Mouse (Mus musculus) embryonic fibroblast, embryonic 13.5 days (primary cell): ENCODE results near the gene Hand2. TPM values are rescaled to one million over a fixed set of nuclear protein-coding genes. Genes with fewer than 3 reads are reported as not detected.

ENCODE experiments used
- H3K27ac ChIP-seq: 2 replicates; pipeline ENCODE4 v1.5.1; 2012; ENCODE audit warnings: low read length, control low read depth, inconsistent platforms; ENCODE audit not compliant: insufficient read depth
- H3K4me1 ChIP-seq: 2 replicates; pipeline ENCODE4 v1.6.1; 2011; ENCODE audit warnings: low read length; ENCODE audit not compliant: control insufficient read depth, insufficient read depth
- H3K4me3 ChIP-seq: 2 replicates; pipeline ENCODE4 v1.5.1; 2011; ENCODE audit warnings: mild to moderate bottlenecking, control low read depth, low read length; ENCODE audit not compliant: insufficient read depth
- CTCF ChIP-seq: IDR thresholded peaks from 2 replicates; pipeline ENCODE4 v1.5.1; 2011; ENCODE audit warnings: mild to moderate bottlenecking, control low read depth, low read length, moderate library complexity, borderline replicate concordance; ENCODE audit not compliant: insufficient read depth
- POLR2A ChIP-seq: IDR thresholded peaks from 2 replicates; pipeline ENCODE4 v1.6.1; 2011; ENCODE audit warnings: low read depth, mild to moderate bottlenecking, control low read depth, low read length, moderate library complexity
- polyA plus RNA-seq: library from polyadenylated mRNA; stranded (reverse); fragments of >200 nt; gene quantifications from 2 replicates; pipeline ENCODE4 v1.2.4, GENCODE M21; 2011; ENCODE audit warnings: low read depth; ENCODE audit not compliant: missing spikeins, insufficient read length

Hand2 gene
- polyA plus RNA-seq, 1 experiment: 5.0 TPM

DNA sequence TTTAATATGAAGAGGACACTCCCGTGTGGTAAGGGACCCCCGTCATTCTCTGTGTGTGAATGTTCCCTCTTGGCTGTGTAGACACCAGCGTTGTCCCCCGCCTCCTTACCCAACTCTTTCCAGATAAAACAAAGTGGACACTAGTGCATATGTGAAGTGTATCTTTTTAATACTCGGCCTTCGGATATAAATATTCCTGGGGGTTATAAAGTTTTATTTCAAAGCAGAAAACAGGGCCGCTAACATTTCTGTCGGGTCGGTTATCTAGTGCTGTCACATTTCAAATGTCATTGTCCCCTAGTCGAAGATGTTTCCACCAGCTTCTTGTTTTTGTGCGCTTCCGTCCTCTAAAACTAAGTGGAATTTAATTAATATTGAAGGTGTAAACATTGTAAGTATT lies 3.3 kb downstream of the Hand2 start:
- H3K4me1 ChIP-seq: no peaks in the 10 kb centered on the region
- H3K27ac ChIP-seq: no peak overlapping the region
- TF ChIP-seq CTCF (no peak), POLR2A (no peak)
- H3K4me3 ChIP-seq: no peak overlapping the region

DNA sequence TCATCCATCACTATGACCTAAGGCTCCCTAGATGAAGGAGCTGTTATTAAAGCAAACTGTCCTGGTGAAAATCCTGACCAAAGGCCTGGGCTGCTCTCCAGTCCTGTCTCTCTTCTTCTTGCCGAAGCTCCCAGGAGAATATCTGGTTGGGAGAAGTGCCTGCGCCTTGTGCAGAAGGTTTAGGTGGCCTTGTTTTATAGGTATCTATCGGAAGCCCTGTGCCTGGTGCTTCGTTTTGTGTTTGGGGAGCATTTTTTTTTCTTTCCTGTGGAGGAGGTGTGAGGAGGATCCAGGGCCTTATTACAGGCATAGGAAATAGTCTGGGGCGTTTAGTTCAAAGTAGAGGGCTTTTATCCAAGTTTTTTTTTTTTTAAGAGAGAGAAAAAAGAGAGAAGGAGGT lies 3.9 kb downstream of the Hand2 start:
- no peak overlapping the region for H3K4me3 ChIP-seq
- H3K27ac ChIP-seq: no peak overlapping the region
- no peaks in the 10 kb centered on the region for H3K4me1 ChIP-seq
- TF ChIP-seq CTCF: no peak
- TF ChIP-seq POLR2A: no peak

DNA sequence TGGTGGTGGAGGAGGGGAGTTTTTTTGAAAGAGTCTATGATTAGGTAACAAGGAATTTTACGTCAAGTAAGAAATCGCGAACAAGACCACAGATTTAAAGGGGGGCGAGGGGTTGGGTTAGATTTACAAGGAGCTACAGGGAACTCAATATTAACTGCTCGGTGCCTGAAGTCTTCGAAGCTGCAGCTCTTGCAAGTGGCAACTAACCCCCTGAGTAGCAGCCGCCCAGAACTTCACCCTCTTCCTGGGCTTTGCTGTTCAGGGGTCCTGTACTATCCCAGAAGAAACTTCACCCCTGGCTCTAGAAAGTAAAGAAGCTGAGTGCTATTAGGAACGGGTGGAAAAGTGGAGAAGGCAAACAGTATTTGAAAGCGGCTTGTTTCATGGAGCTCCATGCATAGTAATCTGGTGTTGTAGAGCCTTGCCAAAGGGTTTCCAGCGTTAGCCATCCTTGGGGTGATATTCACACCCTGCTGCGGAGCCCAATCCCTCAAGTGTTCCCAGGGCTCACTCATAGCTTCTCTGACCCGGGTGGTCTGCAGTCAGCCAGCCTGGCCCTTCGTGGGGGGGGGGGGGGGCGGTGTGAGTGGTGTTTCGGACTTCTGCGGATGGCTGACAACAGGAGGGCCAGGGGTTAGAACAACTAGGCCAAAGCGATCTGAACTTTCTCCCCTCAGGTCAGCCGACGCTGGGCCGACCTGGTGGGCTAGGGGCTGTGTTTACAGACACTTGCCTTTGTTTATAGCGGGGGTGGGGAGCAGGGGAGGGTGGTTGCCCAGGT lies 4.5 kb downstream of the Hand2 start:
- Histone ChIP-seq H3K4me1 (no peaks in the 10 kb centered on the region), H3K4me3 (no peak overlapping the region), H3K27ac (peak overlapping the region; percentile 41; the same call in 1 of the 2 replicates)
- no peak for TF ChIP-seq POLR2A
- no peak for TF ChIP-seq CTCF

DNA sequence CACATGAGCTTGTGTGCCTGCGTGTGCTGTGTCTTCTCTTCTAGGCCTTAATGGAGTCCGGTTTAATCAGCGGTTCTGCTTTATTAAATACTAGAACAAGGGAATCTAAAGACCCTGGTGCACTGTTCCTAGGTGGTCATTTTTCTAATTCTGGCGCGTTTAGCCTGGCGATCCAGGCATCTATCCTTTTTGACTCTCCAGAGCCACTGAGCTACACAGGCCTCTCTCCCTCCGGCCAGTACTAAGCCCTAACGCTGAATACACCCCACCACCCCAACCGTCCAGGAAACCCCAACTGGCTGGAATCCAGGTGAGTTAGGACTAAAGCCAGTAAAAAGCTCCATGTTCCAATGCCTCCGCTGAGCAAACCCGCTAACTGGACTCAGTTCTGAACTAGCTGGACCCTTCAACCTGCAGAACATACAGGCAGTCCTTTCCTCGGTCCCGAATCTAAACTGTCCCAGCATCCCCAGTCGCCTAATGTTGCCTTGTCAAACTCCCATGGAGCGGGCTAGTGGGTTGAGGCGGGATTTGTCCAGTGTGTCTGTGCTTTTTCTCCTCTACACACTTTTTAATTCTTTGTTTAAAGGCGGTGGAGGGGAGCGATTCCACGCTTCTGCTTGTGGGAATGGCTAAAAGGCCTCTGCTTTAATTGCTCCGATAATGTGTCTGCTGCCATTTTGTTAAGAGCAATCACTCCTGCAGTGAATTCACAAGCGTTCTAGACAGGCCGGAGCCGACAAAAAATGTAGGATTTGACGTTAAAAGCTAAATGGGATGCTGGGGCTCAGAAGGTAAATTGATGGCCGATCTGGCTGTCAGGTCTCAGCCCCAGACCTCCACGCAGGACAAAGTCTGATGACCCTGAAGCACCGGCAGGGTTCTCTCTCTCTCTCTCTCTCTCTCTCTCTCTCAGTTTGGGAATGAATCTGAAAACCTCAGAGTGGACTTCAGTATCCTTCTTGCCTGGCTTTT lies 5.6 kb downstream of the Hand2 start:
- Histone ChIP-seq H3K4me1 (no peaks in the 10 kb centered on the region), H3K27ac (no peak overlapping the region), H3K4me3 (no peak overlapping the region)
- TF ChIP-seq CTCF: no peak
- TF ChIP-seq POLR2A: no peak

DNA sequence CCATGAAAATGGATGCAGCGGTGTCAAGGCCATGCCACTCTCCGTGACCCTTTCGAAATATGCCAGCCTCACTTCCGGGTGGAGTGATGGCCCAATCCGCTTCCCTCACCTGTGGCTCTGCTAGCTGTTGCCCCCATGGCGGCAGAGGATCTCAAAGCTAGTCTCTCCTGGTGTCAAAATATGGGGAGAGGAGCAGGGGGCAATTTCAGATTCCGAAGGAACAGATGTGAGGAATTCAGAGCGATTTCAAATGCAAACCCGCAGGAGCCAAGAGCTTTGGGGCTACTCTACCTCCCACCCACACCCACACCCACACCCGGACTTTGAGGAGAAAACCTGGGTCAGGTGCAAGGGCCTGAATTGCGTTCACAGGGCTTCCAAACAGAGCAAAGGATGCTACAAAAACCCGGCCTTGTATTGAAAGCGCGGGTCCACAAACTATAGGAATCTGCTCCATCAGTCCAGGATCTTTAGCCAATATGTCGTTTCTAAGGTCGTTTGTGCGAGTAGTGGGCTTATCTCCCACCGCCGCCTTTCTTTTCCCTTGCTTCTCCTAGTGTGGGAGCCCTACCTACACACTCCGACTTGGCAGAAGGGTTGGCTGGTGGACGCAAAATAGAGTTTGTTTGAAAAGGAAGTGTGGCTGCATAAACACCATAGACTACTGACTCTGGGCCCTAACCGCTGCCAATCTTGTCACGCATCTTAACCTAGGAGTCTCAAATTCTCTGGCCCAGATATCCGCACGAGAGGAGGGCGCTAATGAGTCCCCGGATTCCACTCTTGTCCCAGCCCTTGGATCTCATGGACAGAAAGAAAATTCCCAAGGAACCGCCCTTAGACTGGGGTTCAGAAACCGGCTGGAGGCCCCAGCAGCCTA lies 6.7 kb downstream of the Hand2 start:
- H3K4me1 ChIP-seq: no peaks in the 10 kb centered on the region
- TF ChIP-seq CTCF (no peak), POLR2A (no peak)
- no peak overlapping the region for H3K4me3 ChIP-seq
- H3K27ac ChIP-seq: peak overlapping the region; percentile 7; the same call in 1 of the 2 replicates

DNA sequence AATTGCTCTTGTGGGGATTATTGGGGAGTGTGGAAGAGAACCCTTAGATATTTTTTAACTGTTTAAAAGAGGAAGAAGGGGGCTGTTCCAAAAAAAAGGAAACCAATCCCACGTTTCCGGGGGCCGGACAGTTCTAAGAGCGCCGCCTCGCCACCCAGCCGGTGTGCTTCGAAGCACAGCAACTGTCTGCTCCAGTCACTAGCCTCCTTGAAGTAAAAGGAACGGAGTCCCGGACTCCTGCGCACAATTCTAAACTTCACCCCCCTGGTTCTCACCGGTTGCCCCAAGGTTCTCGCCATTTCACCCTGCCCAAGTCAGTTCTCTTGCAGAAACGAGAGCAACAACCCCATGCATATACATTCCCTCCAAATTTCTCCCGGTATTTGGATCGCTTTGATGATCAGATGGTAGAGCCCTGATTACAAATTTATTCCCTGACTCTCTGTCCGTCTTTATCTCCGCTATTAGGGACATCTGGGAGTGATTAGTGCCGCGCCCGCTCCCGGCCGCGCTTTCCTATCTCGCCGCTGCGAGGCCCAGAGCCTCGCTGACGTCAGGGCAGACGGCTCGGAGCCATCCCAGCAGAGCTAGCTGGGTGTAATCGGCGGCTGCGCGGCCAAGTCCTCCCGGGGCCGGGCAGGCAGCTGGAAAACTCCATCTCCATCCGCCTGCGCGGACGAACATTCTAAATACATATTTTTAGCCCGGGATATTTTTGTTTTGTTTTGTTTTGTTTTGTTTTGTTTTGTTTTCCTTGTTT lies 7.6 kb downstream of the Hand2 start:
- Histone ChIP-seq H3K4me3 (peak overlapping the region; percentile 4; the same call in 1 of the 2 replicates), H3K27ac (peak overlapping the region; percentile 7; the same call in 1 of the 2 replicates), H3K4me1 (no peaks in the 10 kb centered on the region)
- TF ChIP-seq POLR2A (no peak), CTCF (no peak)

DNA sequence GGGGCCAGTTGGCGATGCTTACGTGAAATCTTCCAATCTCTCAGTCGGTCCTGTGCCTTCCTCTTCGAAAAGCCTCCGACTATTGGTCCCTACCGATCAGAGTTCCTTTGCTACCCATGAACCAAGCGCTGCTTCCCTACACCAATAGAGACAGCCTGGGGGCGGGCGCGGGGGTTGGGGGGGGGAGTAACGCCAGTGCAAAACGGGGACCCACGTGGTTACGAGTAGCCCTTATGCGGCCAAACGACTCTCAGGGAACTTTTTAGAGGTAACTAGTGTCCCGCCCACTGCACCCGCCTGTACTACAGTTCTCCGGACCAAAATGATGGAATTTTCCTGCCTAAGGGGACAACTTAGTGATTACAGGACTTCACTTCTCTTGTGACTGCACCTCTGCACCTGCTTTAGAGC lies 8.2 kb downstream of the Hand2 start:
- H3K4me1 ChIP-seq: no peaks in the 10 kb centered on the region
- peak overlapping the region; percentile 4; the same call in 1 of the 2 replicates for H3K4me3 ChIP-seq

DNA sequence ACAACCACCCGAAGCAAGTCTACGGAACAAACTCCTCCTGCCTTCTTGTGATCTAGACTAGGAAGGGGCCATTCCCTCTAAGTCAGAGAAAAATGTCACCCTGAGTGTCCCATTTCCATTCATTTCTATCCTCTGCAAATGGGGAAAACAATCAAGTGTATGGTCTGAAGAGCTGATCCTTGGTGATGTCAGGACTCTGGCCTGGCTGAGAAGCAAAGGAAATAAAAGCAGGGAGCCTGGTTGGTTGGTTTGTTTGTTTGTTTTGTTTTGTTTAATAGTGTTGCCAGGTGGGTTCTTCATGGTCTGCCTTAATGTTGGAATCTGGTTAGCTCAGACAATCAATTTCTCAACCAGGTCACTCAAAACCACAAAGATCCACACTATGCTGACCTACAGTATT lies 9.3 kb downstream of the Hand2 start:
- Histone ChIP-seq H3K4me1 (no peaks in the 10 kb centered on the region), H3K27ac (no peak overlapping the region), H3K4me3 (no peak overlapping the region)
- TF ChIP-seq POLR2A (no peak), CTCF (no peak)

More for the DNA sequence above, 8.2 kb downstream of the Hand2 start:
- no peak overlapping the region for H3K27ac ChIP-seq
- TF ChIP-seq POLR2A: no peak
- TF ChIP-seq CTCF: no peak
